Mouse (Mus musculus): ENCODE results near the gene Mgat4d. TPM values are rescaled to one million over a fixed set of nuclear protein-coding genes. Genes with fewer than 3 reads are reported as not detected.
"Not testable (repeated sequence)": the region's sequence is repeated elsewhere in the genome, so short reads cannot be mapped to it uniquely, and the experiment has no call there.

Mgat4d gene
- total and polyA plus RNA-seq, 3 experiments: not detected

GRCm38 (mm10) chr8:83315084-83315483 is 33.2 kb upstream of the Mgat4d start:
- H3K79me2 ChIP-seq (ENCODE audit: control insufficient read depth, insufficient read depth, low read length, poor library complexity); H3K9ac ChIP-seq (ENCODE audit: control insufficient read depth, low read depth, low read length, poor library complexity, severe bottlenecking); DNase-seq (ENCODE audit: low read depth, low spot score); H3K4me3 ChIP-seq (ENCODE audit: control insufficient read depth in 1 of 2, insufficient read depth in 1 of 2, low read depth in 2 of 2, low read length in 2 of 2); H3K27me3 ChIP-seq (ENCODE audit: control insufficient read depth in 1 of 2, insufficient read depth in 2 of 2, low read length in 2 of 2); H3K27ac ChIP-seq (ENCODE audit: control insufficient read depth, low read depth, low read length); H3K36me3 ChIP-seq (ENCODE audit: control insufficient read depth in 1 of 2, insufficient read depth in 2 of 2, low read length in 2 of 2); H3K4me1 ChIP-seq (ENCODE audit: control insufficient read depth in 1 of 2, insufficient read depth in 2 of 2, low read length in 2 of 2); H3K9me3 ChIP-seq (replicated peaks; ENCODE audit: insufficient read depth, low read length): not testable (repeated sequence)

GRCm38 (mm10) chr8:83315691-83316090 is 32.6 kb upstream of the Mgat4d start:
- TF ChIP-seq POLR2A (IDR thresholded peaks at IDR 0.05; ENCODE audit: control insufficient read depth in 1 of 2, insufficient read depth in 1 of 2, low read depth in 1 of 2, low read length in 2 of 2, poor library complexity in 1 of 2): no peak
- TF ChIP-seq ZNF384 (IDR thresholded peaks at IDR 0.05; ENCODE audit: low read depth, low read length): no peak
- TF ChIP-seq ELF1 (IDR thresholded peaks at IDR 0.05; ENCODE audit: low read depth, low read length): no peak
- no peak for TF ChIP-seq BHLHE40 (IDR thresholded peaks at IDR 0.05; ENCODE audit: borderline replicate concordance, low read depth, low read length)
- no peak for TF ChIP-seq E2F4 (IDR thresholded peaks at IDR 0.05; ENCODE audit: borderline replicate concordance, low read depth, low read length)
- TF ChIP-seq HCFC1 (IDR thresholded peaks at IDR 0.05; ENCODE audit: low read depth, low read length): no peak
- TF ChIP-seq ZC3H11A (IDR thresholded peaks at IDR 0.05; ENCODE audit: low read depth, low read length): no peak
- no peak for TF ChIP-seq CTCF (IDR thresholded peaks at IDR 0.05 in 2 of 3, conservative IDR thresholded peaks at IDR 0.05 in 1 of 3; ENCODE audit: control insufficient read depth in 1 of 3, insufficient read depth in 1 of 3, low read depth in 2 of 3, low read length in 3 of 3, poor library complexity in 1 of 3, severe bottlenecking in 1 of 3)
- no peak for TF ChIP-seq MAX (IDR thresholded peaks at IDR 0.05; ENCODE audit: low read length)
- no peak for TF ChIP-seq JUND (IDR thresholded peaks at IDR 0.05; ENCODE audit: low read depth, low read length)
- TF ChIP-seq CHD2 (IDR thresholded peaks at IDR 0.05; ENCODE audit: low read length): no peak
- no peak for TF ChIP-seq TCF12 (IDR thresholded peaks at IDR 0.05; ENCODE audit: low read depth, low read length)
- no peak overlapping the region for H3K27ac ChIP-seq (ENCODE audit: control insufficient read depth, low read depth, low read length)
- H3K9ac ChIP-seq (ENCODE audit: control insufficient read depth, low read depth, low read length, poor library complexity, severe bottlenecking): no peak overlapping the region
- no peak for DNase-seq (ENCODE audit: low read depth, low spot score)
- H3K79me2 ChIP-seq (ENCODE audit: control insufficient read depth, insufficient read depth, low read length, poor library complexity): no peaks in the 10 kb centered on the region
- no peaks in the 10 kb centered on the region for H3K27me3 ChIP-seq (ENCODE audit: control insufficient read depth in 1 of 2, insufficient read depth in 2 of 2, low read length in 2 of 2)
- H3K4me3 ChIP-seq (ENCODE audit: control insufficient read depth in 1 of 2, insufficient read depth in 1 of 2, low read depth in 2 of 2, low read length in 2 of 2): no peak overlapping the region
- H3K4me1 ChIP-seq (ENCODE audit: control insufficient read depth in 1 of 2, insufficient read depth in 2 of 2, low read length in 2 of 2): no peaks in the 10 kb centered on the region
- no peaks in the 10 kb centered on the region for H3K9me3 ChIP-seq (replicated peaks; ENCODE audit: insufficient read depth, low read length)
- peaks cover 0 to 3% of the 10 kb centered on the region in 2 experiments; a peak in 1 of 4 replicates for H3K36me3 ChIP-seq (ENCODE audit: control insufficient read depth in 1 of 2, insufficient read depth in 2 of 2, low read length in 2 of 2)

- Histone ChIP-seq H3K4me3 (ENCODE audit: control insufficient read depth in 1 of 2, insufficient read depth in 1 of 2, low read depth in 2 of 2, low read length in 2 of 2) (no peak overlapping the region), H3K79me2 (ENCODE audit: control insufficient read depth, insufficient read depth, low read length, poor library complexity) (no peaks in the 10 kb centered on the region), H3K36me3 (ENCODE audit: control insufficient read depth in 1 of 2, insufficient read depth in 2 of 2, low read length in 2 of 2) (peaks cover 0 to 3% of the 10 kb centered on the region in 2 experiments; a peak in 1 of 4 replicates), H3K27ac (ENCODE audit: control insufficient read depth, low read depth, low read length) (no peak overlapping the region), H3K27me3 (ENCODE audit: control insufficient read depth in 1 of 2, insufficient read depth in 2 of 2, low read length in 2 of 2) (no peaks in the 10 kb centered on the region), H3K4me1 (ENCODE audit: control insufficient read depth in 1 of 2, insufficient read depth in 2 of 2, low read length in 2 of 2) (no peaks in the 10 kb centered on the region), H3K9ac (ENCODE audit: control insufficient read depth, low read depth, low read length, poor library complexity, severe bottlenecking) (no peak overlapping the region), H3K9me3 (replicated peaks; ENCODE audit: insufficient read depth, low read length) (no peaks in the 10 kb centered on the region)
- DNase-seq (ENCODE audit: low read depth, low spot score): no peak
- TF ChIP-seq SMC3 (IDR thresholded peaks at IDR 0.05; ENCODE audit: low read depth, low read length) (no peak), BHLHE40 (IDR thresholded peaks at IDR 0.05; ENCODE audit: borderline replicate concordance, low read depth, low read length) (no peak), POLR2A (IDR thresholded peaks at IDR 0.05; ENCODE audit: control insufficient read depth in 1 of 2, insufficient read depth in 1 of 2, low read depth in 1 of 2, low read length in 2 of 2, poor library complexity in 1 of 2) (no peak), POLR2AphosphoS2 (IDR thresholded peaks at IDR 0.05; ENCODE audit: low read length) (no peak), MEF2A (IDR thresholded peaks at IDR 0.05; ENCODE audit: extremely low read depth, insufficient replicate concordance, low read depth, low read length, poor library complexity, severe bottlenecking) (no peak), ZKSCAN1 (IDR thresholded peaks at IDR 0.05; ENCODE audit: low read depth, low read length) (no peak), SIN3A (IDR thresholded peaks at IDR 0.05; ENCODE audit: low read length) (no peak), EP300 (IDR thresholded peaks at IDR 0.05; ENCODE audit: low read depth in 1 of 2, low read length in 2 of 2) (no peak), JUND (IDR thresholded peaks at IDR 0.05; ENCODE audit: low read depth, low read length) (no peak), MXI1 (IDR thresholded peaks at IDR 0.05; ENCODE audit: low read depth, low read length) (no peak), MAFK (IDR thresholded peaks at IDR 0.05; ENCODE audit: borderline replicate concordance, low read depth, low read length) (no peak), UBTF (IDR thresholded peaks at IDR 0.05; ENCODE audit: borderline replicate concordance, insufficient read depth, low read depth, low read length) (no peak), NRF1 (IDR thresholded peaks at IDR 0.05; ENCODE audit: insufficient read depth, low read depth, low read length, poor library complexity, severe bottlenecking) (no peak), POLR2AphosphoS5 (IDR thresholded peaks at IDR 0.05; ENCODE audit: borderline replicate concordance, low read depth, low read length) (no peak), GATA1 (IDR thresholded peaks at IDR 0.05; ENCODE audit: low read depth, low read length) (no peak), CTCF (IDR thresholded peaks at IDR 0.05 in 2 of 3, conservative IDR thresholded peaks at IDR 0.05 in 1 of 3; ENCODE audit: control insufficient read depth in 1 of 3, insufficient read depth in 1 of 3, low read depth in 2 of 3, low read length in 3 of 3, poor library complexity in 1 of 3, severe bottlenecking in 1 of 3) (no peak), ELF1 (IDR thresholded peaks at IDR 0.05; ENCODE audit: low read depth, low read length) (no peak)
Measured at GRCm38 (mm10) chr8:83320543-83320942, 27.7 kb upstream of the Mgat4d start.

All from MEL (cell line).